Mouse (Mus musculus) spleen, embryonic (tissue): Measurements from ENCODE around the gene Ccdc130.

Experiments used
- CTCF ChIA-PET: fragments of 350-600 bp; sonication (Branson Sonifier 250); formaldehyde crosslinking; loops from one replicate; lab custom pipeline; 2022; lab: Charles Lee

Ccdc130 gene

DNA sequence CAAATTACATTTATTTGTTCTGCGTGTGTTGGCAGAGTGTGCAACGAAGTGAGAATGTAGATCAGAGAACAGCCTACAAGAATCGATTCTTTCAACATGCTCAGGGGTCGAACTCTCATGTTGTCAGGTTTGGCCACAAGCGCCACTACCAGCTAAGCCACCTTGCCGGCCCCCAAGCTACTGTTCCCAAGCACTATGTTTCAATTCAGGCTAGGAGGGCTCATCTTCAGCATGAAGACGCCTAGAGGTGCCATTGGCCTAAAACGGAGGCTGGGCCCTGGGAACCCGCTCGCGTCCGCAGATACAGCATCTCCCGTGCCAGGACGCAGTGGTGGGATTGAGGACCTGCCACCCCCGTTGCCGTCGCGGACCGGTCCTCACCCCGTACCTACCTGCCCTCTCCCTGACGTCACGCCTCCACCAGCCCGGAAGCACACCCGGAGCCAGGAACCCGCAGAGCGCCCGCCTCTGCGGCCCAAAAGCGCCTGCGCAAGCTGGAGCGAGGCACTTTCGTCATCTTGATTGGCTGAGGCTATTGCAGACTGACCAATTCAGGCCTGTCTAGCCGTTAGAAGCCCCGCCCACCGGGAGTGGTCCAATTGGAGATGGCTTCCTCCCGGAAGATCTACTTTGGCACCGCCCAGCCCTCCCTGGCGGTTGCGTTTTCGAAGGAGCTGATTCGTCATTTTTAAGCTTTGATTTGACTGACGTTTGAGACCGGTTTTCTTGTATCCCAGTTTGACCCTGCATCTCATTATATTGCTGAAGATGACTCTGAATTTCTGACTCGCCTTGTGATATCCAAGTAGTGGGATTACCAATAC, at the start of gene Ccdc130:
Ccdc130 (minus strand) TSS at position 431 of the 824 bp plus-strand sequence.
- CTCF ChIA-PET = no interaction called here

DNA sequence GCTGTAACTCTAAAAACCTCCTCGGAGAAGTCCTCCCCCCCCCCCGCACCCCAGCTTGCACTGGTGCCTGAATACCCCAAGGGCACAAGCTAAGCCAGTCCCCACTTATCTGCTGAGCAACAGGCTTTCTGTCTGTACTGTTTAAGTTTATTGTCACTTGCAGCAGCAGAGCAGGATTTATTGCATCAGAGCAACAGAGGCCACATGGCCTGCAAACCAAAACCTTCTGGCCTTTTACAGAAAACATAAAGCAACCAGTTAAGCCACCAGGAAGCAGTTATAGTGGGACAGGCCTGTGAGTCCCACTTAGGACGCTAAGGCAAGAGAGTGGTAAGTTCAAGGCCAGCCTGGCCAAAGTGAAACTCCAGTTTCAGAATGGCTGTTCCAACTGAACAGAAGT, 38.2 kb upstream of the Ccdc130 start:
- CTCF ChIA-PET = no interaction called here

DNA sequence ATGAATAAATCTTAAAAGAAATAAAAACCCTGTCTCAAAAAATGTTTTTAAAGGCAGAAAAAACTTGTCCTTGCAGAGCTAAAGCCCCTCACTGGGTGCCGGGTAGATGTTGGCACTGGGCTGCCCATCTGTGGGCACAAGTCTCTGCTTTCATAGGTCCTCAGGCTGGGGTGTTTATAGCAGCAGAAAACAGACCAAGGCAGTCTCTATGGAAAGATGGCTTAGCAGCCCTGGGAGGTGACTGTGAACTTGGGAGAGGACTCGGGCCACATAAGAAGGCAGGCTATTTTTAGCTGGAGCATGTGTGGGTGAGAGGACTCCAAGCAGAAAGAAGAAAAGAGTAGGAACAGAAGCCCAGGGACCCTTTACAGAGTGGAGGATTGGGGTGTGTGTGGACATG, 33.8 kb upstream of the Ccdc130 start:
- CTCF ChIA-PET = no interaction called here

DNA sequence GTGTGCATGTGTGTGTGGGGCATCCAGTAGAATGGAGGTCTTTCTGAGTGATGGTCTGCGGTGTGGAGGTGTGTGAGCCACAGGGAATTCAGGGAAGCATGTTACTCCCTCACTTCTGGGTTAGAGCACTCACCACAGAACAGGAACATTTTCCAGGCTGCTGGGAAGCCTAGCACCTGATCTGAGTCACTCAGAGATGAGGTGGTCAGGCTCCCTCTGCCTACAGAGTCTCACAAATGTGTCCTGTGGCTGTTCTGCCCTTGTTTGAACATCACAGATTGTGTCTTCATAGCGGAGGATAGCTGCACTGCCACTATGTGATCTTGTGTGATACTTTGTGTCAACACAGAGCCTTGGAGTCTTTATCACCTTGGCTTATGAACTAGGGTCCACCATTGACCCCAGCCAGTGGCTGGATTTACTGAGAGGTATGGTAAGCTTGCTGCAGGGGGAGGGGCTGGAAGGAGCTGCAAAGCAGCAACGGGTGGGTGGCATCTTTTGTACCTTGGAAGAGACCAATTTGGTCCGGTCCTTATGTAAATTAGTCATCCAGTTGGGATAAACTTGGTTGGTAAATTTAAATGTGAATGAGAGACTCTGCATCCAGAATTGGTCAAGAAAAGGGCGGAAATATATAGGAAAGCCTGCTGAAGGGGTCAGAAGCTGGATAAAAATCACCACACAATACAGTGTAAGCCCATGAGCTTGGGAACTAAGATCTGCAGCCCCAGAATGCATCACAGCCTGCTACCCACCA, 27.0 kb upstream of the Ccdc130 start:
- CTCF ChIA-PET = no interaction called here

DNA sequence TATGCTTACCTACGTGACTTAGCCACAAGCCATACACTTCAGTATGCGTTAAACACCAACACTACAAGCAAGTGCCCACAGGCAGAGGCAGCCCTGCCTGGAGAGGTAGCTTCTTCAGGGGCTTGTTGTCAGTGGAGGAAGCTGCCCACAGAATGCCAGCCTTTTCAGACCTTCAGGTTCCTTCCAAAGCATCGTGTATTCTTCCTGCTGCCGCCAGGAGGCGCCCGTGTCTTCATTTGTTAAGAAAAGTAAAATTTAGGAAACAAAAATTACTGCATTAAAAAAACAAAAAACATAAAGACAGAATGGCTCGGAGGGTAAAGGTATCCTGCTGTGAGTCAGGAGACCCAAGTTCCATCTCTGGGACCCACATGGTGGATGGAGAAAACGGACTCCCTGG, 21.5 kb upstream of the Ccdc130 start:
- CTCF ChIA-PET = no interaction called here

DNA sequence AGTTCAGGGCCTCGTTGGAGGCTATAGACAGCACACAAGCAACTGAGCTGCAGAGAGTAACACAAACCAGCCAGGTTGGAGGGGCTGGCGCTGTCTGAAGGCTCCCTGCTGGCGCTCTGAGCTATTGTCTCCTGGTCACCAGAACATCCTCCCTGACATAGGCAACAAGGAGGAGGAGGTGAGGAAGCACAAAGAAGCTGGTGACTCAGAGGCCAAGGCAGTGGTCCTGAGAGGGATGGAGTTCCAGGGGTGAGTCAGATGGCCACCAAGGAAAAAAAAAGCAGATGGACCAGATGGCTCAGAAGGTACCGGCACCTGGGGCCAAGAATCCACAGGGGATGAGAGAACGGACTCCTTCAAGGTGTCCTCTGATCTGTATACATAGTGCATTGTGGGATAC, 20.9 kb upstream of the Ccdc130 start:
- CTCF ChIA-PET = no interaction called here

DNA sequence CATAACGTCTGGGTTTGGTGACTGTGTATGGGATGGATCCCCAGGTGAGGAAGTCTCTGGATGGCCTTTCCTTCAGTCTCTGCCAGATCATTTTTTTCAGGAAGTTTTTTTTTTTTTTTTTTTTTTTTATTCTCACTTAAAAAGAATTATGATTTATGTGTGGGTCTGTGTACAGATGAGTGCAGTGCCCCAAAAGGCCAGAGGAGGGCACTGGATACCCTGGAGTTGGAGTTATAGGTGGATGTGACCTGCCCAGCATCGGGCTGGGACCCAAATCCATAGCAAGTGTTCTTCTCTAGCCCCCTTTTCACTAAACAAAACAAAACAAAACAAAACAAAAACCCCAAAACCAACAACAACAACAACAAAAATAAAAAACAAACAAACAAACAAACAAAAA, 18.7 kb upstream of the Ccdc130 start:
- CTCF ChIA-PET = no interaction called here

DNA sequence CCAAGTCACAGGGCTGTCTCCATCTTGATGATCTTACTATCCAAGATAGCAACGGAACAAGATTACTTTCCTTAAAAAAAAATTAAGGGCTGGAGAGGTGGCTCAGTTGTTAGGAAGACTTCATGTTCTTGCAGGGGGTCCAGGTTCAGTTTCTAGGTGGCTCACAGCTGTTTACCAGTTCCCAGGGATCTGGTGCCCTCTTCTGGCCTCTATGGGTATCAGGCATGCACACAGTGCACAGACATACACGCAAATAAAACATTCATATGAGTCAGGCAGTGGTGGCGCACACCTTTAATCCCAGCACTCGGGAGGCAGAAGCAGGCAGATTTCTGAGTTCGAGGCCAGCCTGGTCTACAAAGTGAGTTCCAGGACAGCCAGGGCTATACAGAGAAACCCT, 15.5 kb upstream of the Ccdc130 start:
- CTCF ChIA-PET = interaction anchor here (0.8 kb wide), 1 partner anchor 131 kb away, joined by 3 read pairs; no protein-coding TSS in a partner anchor

DNA sequence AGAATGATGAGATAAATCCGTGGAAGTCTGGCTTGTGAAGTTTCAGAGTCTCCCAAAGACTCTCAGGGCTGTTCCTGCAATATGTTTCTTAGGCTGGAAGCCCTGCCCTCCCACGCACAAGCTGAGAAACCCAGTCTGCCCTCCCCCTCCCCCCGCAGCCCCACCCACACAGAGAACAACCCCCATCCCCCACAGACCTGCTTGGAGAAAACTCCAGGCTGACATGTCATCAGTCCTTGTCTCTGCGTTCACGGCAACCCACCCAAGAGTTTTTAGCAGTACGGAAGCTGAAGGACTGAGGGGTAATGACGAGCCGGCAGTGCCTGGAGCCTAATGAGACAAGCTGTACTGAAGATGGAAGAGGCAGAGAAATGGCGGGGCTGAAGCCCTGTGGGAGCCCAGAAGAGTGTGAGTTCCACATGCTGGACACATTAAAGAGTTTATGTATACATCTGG, 14.5 kb upstream of the Ccdc130 start:
- CTCF ChIA-PET = interaction anchor here (0.6 kb wide), 1 partner anchor 102 kb away, joined by 3 read pairs; no protein-coding TSS in a partner anchor

DNA sequence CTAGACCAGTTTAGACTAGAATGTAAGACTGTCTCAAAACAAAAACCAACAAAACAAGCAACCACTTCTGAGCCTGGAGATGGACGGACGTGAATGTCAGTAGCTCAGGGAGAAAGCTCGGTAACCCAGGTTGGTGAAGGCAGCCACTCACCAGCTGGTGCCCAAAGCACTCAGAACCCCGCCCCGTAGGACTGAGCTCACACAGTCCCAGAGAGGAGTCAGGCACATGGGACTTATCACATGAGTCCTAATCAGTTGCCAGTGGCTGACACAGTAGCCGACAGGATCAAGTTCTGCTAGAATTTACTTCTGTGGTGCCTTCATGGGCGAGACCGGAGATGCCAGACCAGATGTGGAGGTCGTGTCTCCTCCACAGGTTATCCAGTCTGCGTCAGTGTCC, 10.6 kb upstream of the Ccdc130 start:
- CTCF ChIA-PET = interaction anchor here (0.6 kb wide), 1 partner anchor 211 kb away, joined by 4 read pairs; no protein-coding TSS in a partner anchor

DNA sequence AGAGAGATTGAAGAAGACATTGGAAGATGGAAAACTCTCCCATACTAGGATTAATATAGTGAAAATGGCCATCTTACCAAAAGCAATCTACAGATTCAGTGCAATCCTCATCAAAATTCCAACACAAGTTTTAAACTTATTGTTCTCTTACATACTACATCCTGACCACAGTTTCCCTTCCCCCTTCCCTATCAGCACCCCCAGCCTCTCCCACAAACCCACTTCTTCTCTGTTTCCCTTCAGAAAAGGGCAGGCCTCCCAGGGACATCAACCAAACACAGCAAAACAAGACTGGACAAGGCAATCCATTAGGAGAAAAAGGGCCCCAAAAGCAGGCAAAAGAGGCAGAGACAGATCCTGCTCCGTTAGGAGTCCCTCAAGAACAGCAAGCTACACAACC, 6.3 kb upstream of the Ccdc130 start:
- CTCF ChIA-PET = no interaction called here

DNA sequence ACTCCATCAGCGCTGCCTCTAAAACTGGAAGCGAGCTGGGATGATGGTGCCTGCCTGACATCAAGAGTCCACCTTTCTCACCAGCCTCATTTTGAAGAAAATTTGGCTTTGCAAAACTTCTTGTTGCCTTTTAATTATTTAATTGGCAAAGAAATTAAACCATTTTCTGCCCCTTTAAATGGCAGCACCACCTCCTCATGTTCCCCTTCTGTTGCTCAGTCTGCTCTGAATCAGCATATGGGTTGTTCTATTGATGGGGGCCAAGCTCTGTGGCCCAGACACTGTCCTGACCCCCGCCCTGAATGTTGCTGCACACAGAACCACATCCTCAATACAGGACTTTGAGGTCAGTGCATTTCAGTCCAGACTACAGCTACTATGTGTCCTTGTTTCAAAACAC, 3.8 kb upstream of the Ccdc130 start:
- CTCF ChIA-PET = interaction anchor here (0.7 kb wide), 1 partner anchor 82 kb away, joined by 3 read pairs; no protein-coding TSS in a partner anchor

DNA sequence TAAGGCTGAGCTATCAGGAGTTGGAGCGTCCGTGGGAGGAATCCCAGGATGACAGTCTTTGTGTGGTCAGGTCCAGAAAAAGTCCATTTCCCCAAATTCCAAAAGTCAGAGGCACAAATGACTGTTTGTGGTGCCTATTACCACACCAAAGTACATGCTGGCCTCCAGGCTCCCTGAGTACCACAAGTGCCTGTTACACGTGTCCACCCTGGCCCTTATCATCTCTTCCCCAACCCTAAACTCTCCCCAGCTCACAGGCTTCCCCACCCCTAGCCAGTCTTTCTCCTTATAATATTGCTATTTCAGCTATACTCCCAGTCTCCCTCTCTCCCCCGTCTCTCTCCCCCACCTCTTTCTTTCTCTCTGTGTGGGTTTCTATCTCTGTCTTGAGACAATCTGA, 2.1 kb upstream of the Ccdc130 start:
- CTCF ChIA-PET = no interaction called here

DNA sequence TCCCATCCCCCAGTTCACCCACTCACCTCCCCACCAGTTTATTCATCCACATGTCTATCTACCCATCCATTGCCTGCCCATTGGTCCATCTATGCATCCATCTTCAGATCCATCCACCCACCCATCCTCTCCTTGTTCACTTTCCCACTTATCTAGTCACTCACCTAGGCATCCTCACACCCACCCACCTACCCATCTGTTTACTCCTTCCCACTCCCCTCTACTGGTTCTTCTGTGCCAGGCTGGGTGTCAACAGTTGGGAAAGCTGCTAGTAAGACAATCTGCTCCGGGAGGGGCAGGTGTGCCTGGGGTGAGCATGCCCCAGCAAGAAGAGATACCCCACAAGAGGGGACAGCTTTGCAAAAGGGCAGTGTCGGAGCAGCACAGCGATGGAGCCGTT, 9.1 kb downstream of the Ccdc130 start:
- CTCF ChIA-PET = no interaction called here

DNA sequence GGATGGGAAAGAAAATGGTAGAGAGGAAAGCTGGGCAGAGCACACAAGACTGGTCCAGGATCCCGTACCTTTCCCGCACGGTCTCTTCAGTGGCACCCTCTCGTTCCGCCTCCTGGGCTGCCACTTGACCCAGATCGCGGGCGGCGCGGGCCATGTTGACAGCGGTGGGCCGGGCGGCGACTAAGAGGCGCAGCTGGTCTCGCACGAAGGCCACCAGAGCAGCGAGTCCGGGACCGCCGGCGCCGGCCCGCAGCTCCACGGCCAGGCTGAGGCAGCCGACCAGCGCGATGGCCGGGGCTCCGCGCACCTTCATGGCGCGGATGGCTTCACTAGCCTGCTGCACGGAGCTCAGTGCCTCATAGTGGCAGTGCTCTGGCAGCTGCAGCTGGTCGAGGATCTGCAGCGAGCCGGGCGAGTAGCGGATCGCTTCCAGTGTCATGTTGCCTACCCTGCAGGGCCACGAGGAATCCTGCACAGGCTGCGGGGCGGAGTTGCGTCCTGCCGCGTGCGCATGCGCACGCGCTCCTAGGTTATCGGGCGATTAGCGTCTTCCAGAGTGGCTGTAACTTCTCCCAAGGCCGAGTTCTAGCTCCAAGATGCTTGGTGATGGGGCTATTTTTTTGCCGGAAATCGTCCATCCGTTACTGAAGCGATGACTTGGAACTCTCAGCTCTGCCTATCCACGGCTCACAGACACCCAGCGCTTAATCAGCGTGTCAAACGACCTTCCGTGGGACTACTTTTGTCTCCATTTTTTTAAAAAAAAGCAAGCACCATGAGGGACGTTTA, 13.2 kb downstream of the Ccdc130 start, which contains the start of gene Mri1:
Mri1 (minus strand) TSS at position 505 of the 789 bp plus-strand sequence.
- CTCF ChIA-PET = no interaction called here

DNA sequence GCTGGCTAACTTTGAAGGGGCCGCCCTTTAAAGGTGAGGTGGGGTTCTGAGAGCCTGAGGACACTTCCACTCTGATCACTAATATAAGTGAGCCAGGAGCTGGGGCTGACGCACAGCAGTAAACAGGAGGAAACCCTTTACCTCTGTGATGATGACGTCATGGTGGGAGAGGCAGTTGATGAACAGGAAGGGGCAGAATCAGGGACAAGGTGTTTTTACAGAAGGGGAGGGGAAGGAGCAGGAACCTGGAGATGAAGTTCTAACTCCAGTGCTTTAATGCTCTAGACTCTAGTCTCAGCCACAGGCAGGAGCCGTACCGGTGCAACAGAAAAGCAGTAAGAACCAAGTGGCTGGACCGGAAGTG, 13.7 kb downstream of the Ccdc130 start:
- CTCF ChIA-PET = no interaction called here

DNA sequence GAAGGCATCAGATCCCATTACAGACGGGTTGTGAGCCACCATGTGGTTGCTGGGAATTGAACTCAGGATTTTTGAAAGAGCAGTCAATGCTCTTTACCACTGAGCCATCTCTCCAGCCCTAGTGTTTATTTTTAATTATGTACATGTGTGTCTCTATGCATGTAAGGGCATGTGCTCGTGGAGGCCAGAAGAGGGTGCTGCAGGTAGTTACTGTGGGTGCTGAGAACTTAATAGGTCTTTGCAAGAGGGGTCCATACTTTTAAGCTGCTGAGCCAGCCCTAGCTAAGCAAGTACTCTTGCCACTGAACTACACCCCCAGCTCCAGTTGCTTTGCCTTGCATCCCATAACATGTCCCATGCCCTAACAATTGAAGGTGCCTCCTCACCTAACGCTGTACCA, 14.3 kb downstream of the Ccdc130 start:
- CTCF ChIA-PET = no interaction called here

DNA sequence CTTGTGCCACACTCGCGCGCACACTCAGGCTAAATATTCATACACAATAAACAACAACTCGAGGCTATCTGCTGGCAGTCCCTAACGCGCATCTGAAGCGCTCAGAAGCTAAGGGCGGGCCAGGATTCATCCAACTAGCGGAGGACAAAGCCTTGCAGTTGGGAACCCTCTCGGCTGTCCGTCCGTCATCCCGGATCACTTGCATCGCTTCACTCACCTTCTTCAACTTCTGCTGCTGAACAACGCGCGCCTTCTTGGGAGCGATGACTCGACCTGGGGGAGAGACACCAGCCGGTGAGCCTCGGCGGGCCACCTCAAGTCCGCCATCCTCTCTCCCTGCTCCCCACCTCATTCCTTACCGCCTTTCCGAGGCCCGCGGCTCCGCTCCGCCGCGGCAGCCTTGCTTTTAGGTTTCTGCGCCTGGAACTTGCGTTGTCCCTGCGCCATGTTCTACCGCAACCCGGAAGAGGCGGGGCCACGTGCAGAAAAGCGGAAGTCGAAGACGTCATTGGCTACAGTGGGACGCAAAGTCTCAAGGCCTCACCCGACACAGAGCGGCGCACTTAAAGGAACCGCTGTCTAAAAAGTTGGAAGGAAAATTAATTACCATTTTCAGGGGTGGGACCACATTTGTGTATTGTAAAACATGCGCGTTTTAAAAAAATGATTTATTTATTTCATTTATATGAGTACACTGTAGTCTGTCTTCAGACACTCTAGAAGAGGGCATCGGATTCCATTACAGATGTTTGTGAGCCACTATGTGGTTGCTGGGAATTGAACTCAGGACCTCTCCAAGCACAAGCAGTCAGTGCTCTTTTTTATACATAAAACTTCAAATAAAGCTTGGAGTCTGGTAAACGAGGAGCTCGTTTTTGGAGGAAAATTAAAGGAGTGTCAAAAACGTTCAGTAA, 20.7 kb downstream of the Ccdc130 start, which contains the start of gene D8Ertd738e:
D8Ertd738e (minus strand) TSS at position 463 of the 914 bp plus-strand sequence.
- CTCF ChIA-PET = no interaction called here

DNA sequence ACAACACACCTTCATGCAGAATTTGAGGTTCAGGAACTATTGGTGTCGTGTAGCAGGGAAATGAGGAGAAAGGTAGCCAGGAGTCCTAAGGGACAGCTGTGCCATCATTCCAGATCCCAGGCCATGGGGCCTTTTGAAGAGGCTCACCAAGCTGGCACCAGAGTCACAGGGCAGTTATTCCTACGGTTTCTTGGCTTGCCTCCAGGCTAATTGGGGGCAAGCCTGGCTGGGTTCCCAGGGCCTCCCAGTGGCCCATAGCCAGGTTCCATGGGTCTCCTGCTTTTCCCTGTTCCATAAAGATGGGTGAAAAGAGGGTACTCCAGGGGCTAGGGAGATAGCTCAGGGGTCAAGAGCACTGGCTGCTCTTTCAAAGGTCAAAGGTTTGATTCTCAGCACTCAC, 28.4 kb downstream of the Ccdc130 start:
- CTCF ChIA-PET = no interaction called here

DNA sequence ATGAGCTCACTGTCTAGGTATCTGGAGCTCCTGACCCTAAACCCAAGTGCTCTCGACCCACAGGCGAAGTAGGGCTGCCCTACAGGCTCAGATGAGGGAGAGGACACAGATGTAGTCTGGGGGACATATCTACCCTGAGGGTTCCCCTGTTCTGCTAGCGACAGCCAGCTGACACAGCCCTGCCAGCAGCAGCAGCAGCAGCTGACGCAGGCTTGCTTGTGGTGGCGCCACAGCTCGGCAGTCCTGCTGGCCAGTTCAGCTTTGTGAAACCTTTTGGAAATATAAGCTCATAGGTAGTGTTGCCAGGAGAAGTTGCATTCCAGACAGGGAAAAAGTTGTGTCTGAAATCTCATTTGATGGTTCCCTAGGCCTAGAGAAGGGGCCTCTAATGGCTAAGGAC, 29.0 kb downstream of the Ccdc130 start:
- CTCF ChIA-PET = no interaction called here
